Mouse (Mus musculus) intestine, embryonic 14.5 days (tissue): ENCODE results near the gene Fut2. TPM values are rescaled to one million over a fixed set of nuclear protein-coding genes. Genes with fewer than 3 reads are reported as not detected.

ENCODE experiments used
- ATAC-seq: fragments of 200-750 bp; cut with Nextera tagmentation; replicated peaks from 2 replicates; pipeline ENCODE4 v1.8.0; 2017; ENCODE audit warnings: low read depth, moderate number of reproducible peaks, moderate TSS enrichment, moderate library complexity; ENCODE audit not compliant: low FRiP score, low TSS enrichment
- DNase-seq: peaks from one replicate; pipeline ENCODE4 v3.0.0-alpha.2; 2018; ENCODE audit warnings: low spot score
- H3K27ac ChIP-seq: fragments of 300-500 bp; sonication (generic); 2 replicates; pipeline ENCODE4 v1.5.1; 2014; ENCODE audit warnings: low read depth, mild to moderate bottlenecking, control low read depth
- H3K27me3 ChIP-seq: fragments of 300-500 bp; sonication (generic); replicated peaks from 2 replicates; pipeline ENCODE4 v1.6.1; 2014; ENCODE audit warnings: low read length, control low read depth; ENCODE audit not compliant: control insufficient read depth, insufficient read depth
- H3K36me3 ChIP-seq: fragments of 300-500 bp; sonication (generic); 2 replicates; pipeline ENCODE4 v1.6.1; 2014; ENCODE audit warnings: low read length, control low read depth; ENCODE audit not compliant: control insufficient read depth, insufficient read depth
- H3K4me1 ChIP-seq: fragments of 300-500 bp; sonication (generic); replicated peaks from 2 replicates; pipeline ENCODE4 v1.6.1; 2014; ENCODE audit warnings: low read length, control low read depth, mixed read lengths; ENCODE audit not compliant: control insufficient read depth, insufficient read depth
- H3K4me2 ChIP-seq: fragments of 300-500 bp; sonication (generic); 2 replicates; pipeline ENCODE4 v1.6.1; 2014; ENCODE audit warnings: low read length
- H3K4me3 ChIP-seq: fragments of 300-500 bp; sonication (generic); 2 replicates; pipeline ENCODE4 v1.5.1; 2014; ENCODE audit warnings: low read depth, low read length, control low read depth, mixed read lengths
- H3K9ac ChIP-seq: fragments of 300-500 bp; sonication (generic); 2 replicates; pipeline ENCODE4 v1.6.1; 2014; ENCODE audit warnings: mild to moderate bottlenecking, low read length
- H3K9me3 ChIP-seq: fragments of 300-500 bp; sonication (generic); 2 replicates; pipeline ENCODE4 v1.6.1; 2016; ENCODE audit warnings: low read length, control low read depth; ENCODE audit not compliant: control insufficient read depth
- WGBS: fragments of 180-500 bp; shearing (Covaris S2); extraction: QIAGEN DNeasy Blood & Tissue Kit; methylation state at CpG from one replicate; pipeline ENCODE4 v1.1.7; 2014; 5-methylcytosine and 5-hydroxymethylcytosine counted together
- polyA plus RNA-seq: library from polyadenylated mRNA; unstranded; fragments of >200 nt; fragmentation: Nextera tagmentation; extraction: Ambion mirVana; gene quantifications from 2 replicates; pipeline ENCODE4 v1.2.1, GENCODE M21; 2014

Fut2 gene
- polyA plus RNA-seq, 1 experiment from 2014 or later = 7.9 TPM

- no peaks in the 10 kb centered on the region for H3K9me3 ChIP-seq
- ATAC-seq (no peak), DNase-seq (no peak)
- no peak overlapping the region for H3K9ac ChIP-seq
- H3K4me1 ChIP-seq = no peaks in the 10 kb centered on the region
- H3K36me3 ChIP-seq = no peaks in the 10 kb centered on the region
- H3K4me2 ChIP-seq = no peak overlapping the region
- H3K27me3 ChIP-seq = peaks cover 24% of the 10 kb centered on the region
- no peak overlapping the region for H3K4me3 ChIP-seq
- WGBS = 89% methylated on average over 5 of the region's 5 CpGs
- no peak overlapping the region for H3K27ac ChIP-seq
Observed at GRCm38 (mm10) chr7:45619592-45619991, 46.6 kb downstream of the Fut2 start.

GRCm38 (mm10) chr7:45618316-45618715 is 47.9 kb downstream of the Fut2 start:
- H3K27me3 ChIP-seq = peaks cover 24% of the 10 kb centered on the region

DNA sequence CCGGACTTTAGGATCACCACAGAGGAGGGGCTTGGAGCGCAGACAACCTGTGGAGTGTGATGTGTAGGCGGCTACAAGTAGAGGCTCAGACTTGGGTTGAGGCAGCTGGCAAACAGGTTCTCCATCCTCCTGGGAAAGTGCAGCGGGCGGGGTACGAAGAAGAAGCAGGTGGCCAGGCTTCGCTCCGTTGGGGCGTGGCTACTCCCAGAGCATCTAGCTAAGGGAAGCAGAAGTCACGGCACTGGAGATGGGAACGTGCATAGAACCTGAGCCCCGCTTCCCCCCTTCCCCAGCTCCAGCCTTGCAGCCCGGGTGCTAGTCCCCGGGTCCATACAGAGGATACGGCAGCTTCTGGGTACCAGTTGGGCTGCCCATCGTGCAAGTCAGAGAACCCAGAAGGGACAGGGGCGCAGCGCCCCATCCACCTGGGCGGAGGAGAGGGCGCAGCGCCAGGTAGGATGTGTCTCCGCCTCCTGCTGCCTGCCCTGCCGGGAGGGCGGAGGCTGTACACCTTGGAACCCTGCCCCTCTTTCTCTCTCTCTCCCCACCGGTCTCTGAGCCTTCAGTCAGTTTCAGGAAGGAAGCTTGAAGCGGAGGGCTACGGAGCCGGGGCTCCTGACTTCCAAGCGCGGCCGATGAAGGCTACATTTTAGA is 49.0 kb downstream of the Fut2 start, which contains the start of gene Fut1:
Fut1 (plus strand) TSS at position 248 of the 654 bp plus-strand sequence.
- Histone ChIP-seq H3K4me1 (no peaks in the 10 kb centered on the region), H3K4me2 (peak within 1 kb of the TSS; percentile 32), H3K9ac (no peak within 1 kb of the TSS), H3K36me3 (no peaks in the 10 kb centered on the region), H3K4me3 (peak within 1 kb of the TSS; percentile 6; the same call in 1 of the 2 replicates), H3K27me3 (peaks cover 24% of the 10 kb centered on the region), H3K27ac (no peak within 1 kb of the TSS), H3K9me3 (no peaks in the 10 kb centered on the region)
- ATAC-seq (peak; percentile 62), DNase-seq (peak; percentile 72)
- WGBS = 8% methylated on average over 31 of the region's 31 CpGs

More at GRCm38 (mm10) chr7:45618316-45618715, 47.9 kb downstream of the Fut2 start:
- Histone ChIP-seq H3K36me3 (no peaks in the 10 kb centered on the region), H3K4me2 (no peak overlapping the region), H3K4me3 (no peak overlapping the region), H3K4me1 (no peaks in the 10 kb centered on the region), H3K27ac (no peak overlapping the region), H3K9me3 (no peaks in the 10 kb centered on the region), H3K9ac (no peak overlapping the region)
- DNase-seq (no peak), ATAC-seq (no peak)
- 81% methylated on average over 5 of the region's 5 CpGs for WGBS

DNA sequence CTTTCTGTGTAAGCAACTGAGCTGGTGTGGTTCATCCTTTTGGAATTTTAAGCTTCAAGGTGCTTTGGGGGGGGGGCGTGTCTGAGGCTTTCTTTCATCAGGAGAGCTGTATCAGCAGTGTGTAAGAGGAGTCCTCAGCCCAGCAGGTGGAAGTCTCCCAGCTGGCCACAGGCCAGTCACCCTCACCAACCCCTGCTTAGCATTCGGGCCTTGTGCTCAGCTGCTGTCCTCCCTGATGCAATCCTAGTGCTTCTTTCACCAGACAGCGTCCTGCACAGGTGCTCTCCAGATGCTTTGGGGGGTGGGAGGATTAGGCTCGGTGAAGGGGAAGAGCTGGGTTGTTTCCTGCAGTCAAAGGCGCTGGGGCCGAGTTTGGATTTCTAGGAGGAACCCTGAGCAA is 49.9 kb downstream of the Fut2 start:
- H3K36me3 ChIP-seq = no peaks in the 10 kb centered on the region
- H3K4me1 ChIP-seq = no peaks in the 10 kb centered on the region
- no peaks in the 10 kb centered on the region for H3K9me3 ChIP-seq
- WGBS = 31% methylated on average over 6 of the region's 6 CpGs
- ATAC-seq (no peak), DNase-seq (no peak)
- no peak overlapping the region for H3K27ac ChIP-seq
- no peak overlapping the region for H3K9ac ChIP-seq
- no peak overlapping the region for H3K4me3 ChIP-seq
- peaks cover 24% of the 10 kb centered on the region for H3K27me3 ChIP-seq
- H3K4me2 ChIP-seq = no peak overlapping the region

GRCm38 (mm10) chr7:45609511-45609910 is 56.7 kb downstream of the Fut2 start:
- Histone ChIP-seq H3K9ac (no peak overlapping the region), H3K4me1 (no peaks in the 10 kb centered on the region), H3K36me3 (no peaks in the 10 kb centered on the region), H3K4me2 (no peak overlapping the region), H3K27me3 (no peaks in the 10 kb centered on the region), H3K27ac (no peak overlapping the region), H3K9me3 (no peaks in the 10 kb centered on the region), H3K4me3 (no peak overlapping the region)
- DNase-seq (no peak), ATAC-seq (no peak)
- WGBS = 55% methylated on average over 1 of the region's 1 CpGs

GRCm38 (mm10) chr7:45605704-45606289 is 60.4 kb downstream of the Fut2 start:
- Histone ChIP-seq H3K36me3 (no peaks in the 10 kb centered on the region), H3K9ac (no peak overlapping the region), H3K4me3 (no peak overlapping the region), H3K27ac (no peak overlapping the region), H3K4me2 (no peak overlapping the region), H3K9me3 (no peaks in the 10 kb centered on the region), H3K27me3 (no peaks in the 10 kb centered on the region), H3K4me1 (peaks cover 4% of the 10 kb centered on the region; the same call in 1 of the 2 replicates)
- DNase-seq (no peak), ATAC-seq (no peak)
- WGBS = 78% methylated on average over 9 of the region's 9 CpGs

- DNase-seq (no peak), ATAC-seq (peak; percentile 60)
- H3K27me3 ChIP-seq = no peaks in the 10 kb centered on the region
- H3K9me3 ChIP-seq = no peaks in the 10 kb centered on the region
- H3K4me2 ChIP-seq = peak overlapping the region; percentile 15; the same call in 1 of the 2 replicates
- H3K4me3 ChIP-seq = no peak overlapping the region
- WGBS = 37% methylated on average over 18 of the region's 18 CpGs
- H3K9ac ChIP-seq = no peak overlapping the region
- H3K4me1 ChIP-seq = peaks cover 8% of the 10 kb centered on the region; the same call in 1 of the 2 replicates
- H3K36me3 ChIP-seq = no peaks in the 10 kb centered on the region
- no peak overlapping the region for H3K27ac ChIP-seq
Observed at GRCm38 (mm10) chr7:45598960-45599879, 67.0 kb downstream of the Fut2 start.
